Mouse (Mus musculus) G1E (cell line): ENCODE measurements around the gene Grm7.

Experiments used
- CTCF ChIP-seq: IDR thresholded peaks from 2 replicates; pipeline ENCODE4 v1.5.1; 2012; ENCODE audit warnings: low read depth, low read length, inconsistent platforms, mixed read lengths
- POLR2AphosphoS5 ChIP-seq: IDR thresholded peaks from 2 replicates; pipeline ENCODE4 v1.6.1; 2012; ENCODE audit warnings: low read depth, low read length, inconsistent platforms; ENCODE audit not compliant: insufficient replicate concordance
- TAL1 ChIP-seq: conservative IDR thresholded peaks from 2 replicates; pipeline ENCODE4 v1.6.1; 2012; ENCODE audit warnings: low read depth, low read length, inconsistent platforms, mixed read lengths

DNA sequence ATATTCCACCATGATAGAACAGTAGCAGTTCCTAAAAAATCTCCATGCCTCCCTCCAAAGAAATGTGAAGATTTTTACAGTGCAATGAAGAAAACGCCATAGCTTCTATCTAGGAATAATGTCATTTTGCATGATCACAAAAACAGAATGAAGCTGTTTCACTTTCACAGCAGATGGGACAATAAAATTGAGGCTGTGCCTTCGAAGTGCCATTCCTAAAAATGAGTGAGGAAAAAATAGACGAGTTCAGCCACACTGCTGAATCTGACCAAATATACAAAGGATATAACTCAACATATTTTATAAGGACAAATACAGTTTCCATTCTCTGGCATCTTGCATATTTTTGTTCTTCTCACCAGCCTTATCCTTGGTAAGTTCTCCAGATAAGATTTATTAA is 439.2 kb downstream of the Grm7 start:
- no peak for TF ChIP-seq CTCF
- TF ChIP-seq POLR2AphosphoS5: no peak
- TF ChIP-seq TAL1: no peak
